Comparison of ENCODE assay signal across 13 mouse cellular contexts in genomic region chr7:96505538-96505937, GRCm38 (mm10).
DNase-seq lines count a peak whose midpoint lies in the region; ATAC-seq lines count a peak whose summit lies in the region.
"Had no signal": no experiment of that assay in that cellular context is flagged by ENCODE, and none has a peak within 500 bp of the region (broad histone marks: within the 10 kb centered on the region; RNA-seq: fewer than 3 reads in every experiment).

No protein-coding gene starts in this region.

- WGBS in hindbrain, embryonic 12.5 days: 67% methylated on average over 6 of the region's 6 CpGs
- 82% methylated on average over 6 of the region's 6 CpGs for WGBS in hindbrain, embryonic 10.5 days
- 72% methylated on average over 6 of the region's 6 CpGs for WGBS in neural tube, embryonic 14.5 days
- WGBS in hindbrain, embryonic 16.5 days: 53% methylated on average over 6 of the region's 6 CpGs

- H3K9ac ChIP-seq in hindbrain, embryonic 12.5 days: no peak overlapping the region
- H3K9ac ChIP-seq in neural tube, embryonic 14.5 days (replicated peaks; ENCODE audit: low read depth, low read length): no peak overlapping the region
- no peak overlapping the region for H3K9ac ChIP-seq in hindbrain, embryonic 16.5 days (ENCODE audit: low read depth, low read length)
- H3K9ac ChIP-seq: lung, embryonic 14.5 days had no signal

- H3K4me3 ChIP-seq in hindbrain, embryonic 12.5 days: no peak overlapping the region
- H3K4me3 ChIP-seq in hindbrain, embryonic 10.5 days: no peak overlapping the region
- H3K4me3 ChIP-seq in neural tube, embryonic 14.5 days (ENCODE audit: low read depth, low read length): no peak overlapping the region
- no peak overlapping the region for H3K4me3 ChIP-seq in hindbrain, embryonic 16.5 days (ENCODE audit: low read length)

- ATAC-seq in hindbrain, embryonic 12.5 days (ENCODE audit: low FRiP score): 0 out of 2 replicates have a peak, but pooled peaks have one; percentile 26
- peak; percentile 44; the same call in 1 of the 2 replicates for ATAC-seq in neural tube, embryonic 14.5 days (ENCODE audit: low read depth)
- ATAC-seq in hindbrain, embryonic 16.5 days: peak; percentile 53; the same call in 1 of the 2 replicates

- no peak overlapping the region for H3K27ac ChIP-seq in hindbrain, embryonic 12.5 days
- no peak overlapping the region for H3K27ac ChIP-seq in hindbrain, embryonic 10.5 days
- no peak overlapping the region; the same call in 1 of the 2 replicates for H3K27ac ChIP-seq in neural tube, embryonic 14.5 days (ENCODE audit: low read depth, low read length)
- H3K27ac ChIP-seq in hindbrain, embryonic 16.5 days (ENCODE audit: low read depth, low read length): no peak overlapping the region; the same call in 1 of the 2 replicates

- H3K36me3 ChIP-seq in hindbrain, embryonic 12.5 days: no peaks in the 10 kb centered on the region
- H3K36me3 ChIP-seq in hindbrain, embryonic 10.5 days: no peaks in the 10 kb centered on the region
- no peaks in the 10 kb centered on the region for H3K36me3 ChIP-seq in neural tube, embryonic 14.5 days (ENCODE audit: control insufficient read depth, insufficient read depth, low read length)
- no peaks in the 10 kb centered on the region for H3K36me3 ChIP-seq in hindbrain, embryonic 16.5 days (ENCODE audit: control insufficient read depth, insufficient read depth, low read length)

- no peak overlapping the region for H3K4me2 ChIP-seq in hindbrain, embryonic 12.5 days (replicated peaks)
- no peak overlapping the region for H3K4me2 ChIP-seq in neural tube, embryonic 14.5 days (ENCODE audit: low read depth, low read length)
- H3K4me2 ChIP-seq in hindbrain, embryonic 16.5 days (ENCODE audit: low read length): no peak overlapping the region
- H3K4me2 ChIP-seq: liver, embryonic 11.5 days; lung, embryonic 14.5 days had no signal

- no peaks in the 10 kb centered on the region for H3K9me3 ChIP-seq in hindbrain, embryonic 12.5 days (replicated peaks)
- no peaks in the 10 kb centered on the region for H3K9me3 ChIP-seq in hindbrain, embryonic 10.5 days
- H3K9me3 ChIP-seq in neural tube, embryonic 14.5 days (ENCODE audit: control insufficient read depth, low read length): no peaks in the 10 kb centered on the region
- no peaks in the 10 kb centered on the region for H3K9me3 ChIP-seq in hindbrain, embryonic 16.5 days (ENCODE audit: control insufficient read depth, low read length)

- no peak for DNase-seq in hindbrain, embryonic 10.5 days (ENCODE audit: low spot score)
- no peak for DNase-seq in neural tube, embryonic 10.5 days (ENCODE audit: extremely low spot score, low spot score)
- DNase-seq in yolk sac, embryonic 10.5 days (ENCODE audit: low spot score): peak; percentile 11
- no peak for DNase-seq in urinary bladder, adult 18-20 months (ENCODE audit: low spot score in 2 of 2)
- DNase-seq in natural killer cell, adult 2 months (ENCODE audit: low spot score in 2 of 2): no peak
- DNase-seq: cerebellum, adult 8-10 months; layer of hippocampus, postnatal 36 days; left cerebral cortex, postnatal 4 days; lung, embryonic 14.5 days had no signal

- no peaks in the 10 kb centered on the region for H3K27me3 ChIP-seq in hindbrain, embryonic 12.5 days
- no peaks in the 10 kb centered on the region for H3K27me3 ChIP-seq in hindbrain, embryonic 10.5 days (ENCODE audit: insufficient read depth, poor library complexity, severe bottlenecking)
- H3K27me3 ChIP-seq in neural tube, embryonic 14.5 days (ENCODE audit: control insufficient read depth, insufficient read depth, low read length): no peaks in the 10 kb centered on the region
- H3K27me3 ChIP-seq in hindbrain, embryonic 16.5 days (replicated peaks; ENCODE audit: control insufficient read depth, insufficient read depth, low read length): no peaks in the 10 kb centered on the region

- H3K4me1 ChIP-seq in hindbrain, embryonic 12.5 days: peaks cover 10% of the 10 kb centered on the region
- no peaks in the 10 kb centered on the region for H3K4me1 ChIP-seq in hindbrain, embryonic 10.5 days (replicated peaks)
- 0 out of 2 replicates have a peak, but pooled peaks cover 3% of the 10 kb centered on the region for H3K4me1 ChIP-seq in neural tube, embryonic 14.5 days (ENCODE audit: control insufficient read depth, insufficient read depth, low read length)
- H3K4me1 ChIP-seq in hindbrain, embryonic 16.5 days (ENCODE audit: control insufficient read depth, insufficient read depth, low read depth, low read length): peaks cover 5% of the 10 kb centered on the region; the same call in 1 of the 2 replicates
